Mouse (Mus musculus) limb, embryonic 11.5 days (tissue): ENCODE measurements around the gene Adra1b. TPM values are rescaled to one million over a fixed set of nuclear protein-coding genes. Genes with fewer than 3 reads are reported as not detected.

Experiments
- polyA plus RNA-seq: library from polyadenylated mRNA; unstranded; fragments of >200 nt; fragmentation: Nextera tagmentation; extraction: Ambion mirVana; gene quantifications from 2 replicates; pipeline ENCODE4 v1.2.1, GENCODE M21; 2014

The Adra1b gene
- polyA plus RNA-seq, 1 experiment from 2014 or later: 0.08 TPM

Other genes starting within 250 kb of the Adra1b start
- 41.2 and 43.8 TPM in 2 replicates for gene Pwwp2a, start 219.2 kb downstream of the Adra1b start, polyA plus RNA-seq
- gene Ttc1, start 153.2 kb downstream of the Adra1b start, polyA plus RNA-seq: 78.4 and 83.4 TPM in 2 replicates